Mouse (Mus musculus) neural tube, embryonic 12.5 days (tissue): ENCODE data around the gene C87436. TPM values are rescaled to one million over a fixed set of nuclear protein-coding genes. Genes with fewer than 3 reads are reported as not detected.

ENCODE experiments used
- ATAC-seq: fragments of 200-750 bp; cut with Nextera tagmentation; 2 replicates; pipeline ENCODE4 v1.8.0; 2017; ENCODE audit warnings: low read depth, mild to moderate bottlenecking, moderate TSS enrichment, moderate library complexity; ENCODE audit not compliant: low FRiP score
- H3K27ac ChIP-seq: fragments of 300-500 bp; sonication (generic); 2 replicates; pipeline ENCODE4 v1.5.1; 2016
- H3K27me3 ChIP-seq: fragments of 300-500 bp; sonication (generic); replicated peaks from 2 replicates; pipeline ENCODE4 v1.6.1; 2016; ENCODE audit warnings: mild to moderate bottlenecking
- H3K36me3 ChIP-seq: fragments of 300-500 bp; sonication (generic); 2 replicates; pipeline ENCODE4 v1.6.1; 2016; ENCODE audit warnings: mild to moderate bottlenecking
- H3K4me1 ChIP-seq: fragments of 300-500 bp; sonication (generic); 2 replicates; pipeline ENCODE4 v1.6.1; 2016
- H3K4me2 ChIP-seq: fragments of 300-500 bp; sonication (generic); replicated peaks from 2 replicates; pipeline ENCODE4 v1.6.1; 2016; ENCODE audit warnings: mild to moderate bottlenecking
- H3K4me3 ChIP-seq: fragments of 300-500 bp; sonication (generic); 2 replicates; pipeline ENCODE4 v1.5.1; 2016
- H3K9ac ChIP-seq: fragments of 300-500 bp; sonication (generic); 2 replicates; pipeline ENCODE4 v1.6.1; 2016; ENCODE audit warnings: mild to moderate bottlenecking
- H3K9me3 ChIP-seq: fragments of 300-500 bp; sonication (generic); 2 replicates; pipeline ENCODE4 v1.6.1; 2016; ENCODE audit warnings: mild to moderate bottlenecking
- WGBS: fragments of 180-500 bp; shearing (Covaris S2); methylation state at CpG from one replicate; pipeline ENCODE4 v1.1.7; 2016; 5-methylcytosine and 5-hydroxymethylcytosine counted together
- polyA plus RNA-seq: library from polyadenylated mRNA; unstranded; fragments of >200 nt; fragmentation: Nextera tagmentation; extraction: Ambion mirVana; gene quantifications from 2 replicates; pipeline ENCODE4 v1.2.1, GENCODE M21; 2016

The C87436 gene
- polyA plus RNA-seq, 1 experiment from 2014 or later: 25.1 TPM

DNA sequence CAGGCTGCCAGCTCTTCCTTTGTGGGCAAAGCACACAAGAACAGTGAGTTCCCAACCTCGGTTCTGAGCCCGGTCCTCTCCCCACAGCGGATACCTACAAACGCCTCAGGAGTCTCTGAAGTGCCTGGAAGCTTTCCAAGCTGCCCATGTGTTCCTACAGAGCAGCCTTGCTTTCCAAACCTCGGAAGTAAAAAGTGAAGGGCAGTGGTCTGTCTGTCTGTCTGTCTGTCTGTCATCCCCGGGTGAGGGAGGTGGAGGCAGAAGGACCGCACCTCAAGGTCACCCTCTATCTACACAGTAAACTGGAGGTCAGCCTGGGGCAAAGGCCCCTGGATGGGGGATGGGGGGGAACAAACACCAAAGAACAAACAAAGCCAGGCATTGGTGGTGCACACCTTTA, 67.5 kb downstream of the C87436 start:
- Histone ChIP-seq H3K4me3 (no peak overlapping the region), H3K27ac (no peak overlapping the region), H3K36me3 (no peaks in the 10 kb centered on the region), H3K9me3 (no peaks in the 10 kb centered on the region), H3K9ac (no peak overlapping the region), H3K27me3 (no peaks in the 10 kb centered on the region), H3K4me1 (no peaks in the 10 kb centered on the region), H3K4me2 (no peak overlapping the region)
- WGBS: 83% methylated on average over 7 of the region's 7 CpGs
- ATAC-seq: no peak

GRCm38 (mm10) chr6:86506309-86506708, 68.1 kb downstream of the C87436 start:
- ATAC-seq: no peak
- Histone ChIP-seq H3K4me2 (no peak overlapping the region), H3K4me1 (no peaks in the 10 kb centered on the region), H3K4me3 (no peak overlapping the region), H3K36me3 (no peaks in the 10 kb centered on the region), H3K9me3 (no peaks in the 10 kb centered on the region), H3K9ac (no peak overlapping the region), H3K27ac (no peak overlapping the region), H3K27me3 (no peaks in the 10 kb centered on the region)
- WGBS: 87% methylated on average over 3 of the region's 3 CpGs

- ATAC-seq: no peak
- Histone ChIP-seq H3K4me2 (no peak overlapping the region), H3K9me3 (no peaks in the 10 kb centered on the region), H3K4me1 (no peaks in the 10 kb centered on the region), H3K36me3 (no peaks in the 10 kb centered on the region), H3K27ac (no peak overlapping the region), H3K9ac (no peak overlapping the region), H3K4me3 (no peak overlapping the region), H3K27me3 (no peaks in the 10 kb centered on the region)
Observed at GRCm38 (mm10) chr6:86507116-86507515, 68.9 kb downstream of the C87436 start.

- ATAC-seq: no peak
- H3K9me3 ChIP-seq: no peaks in the 10 kb centered on the region
- whole genome bisulfite sequencing: 92% methylated on average over 3 of the region's 3 CpGs
Observed at GRCm38 (mm10) chr6:86508736-86509135, 70.6 kb downstream of the C87436 start.

GRCm38 (mm10) chr6:86509194-86509865, 71.2 kb downstream of the C87436 start:
- H3K36me3 ChIP-seq: no peaks in the 10 kb centered on the region
- no peak for ATAC-seq
- 82% methylated on average over 4 of the region's 4 CpGs for WGBS
- H3K27ac ChIP-seq: no peak overlapping the region
- no peaks in the 10 kb centered on the region for H3K27me3 ChIP-seq
- no peak overlapping the region for H3K9ac ChIP-seq
- no peaks in the 10 kb centered on the region for H3K4me1 ChIP-seq
- H3K9me3 ChIP-seq: no peaks in the 10 kb centered on the region
- no peak overlapping the region for H3K4me3 ChIP-seq
- no peak overlapping the region for H3K4me2 ChIP-seq

More at GRCm38 (mm10) chr6:86508736-86509135, 70.6 kb downstream of the C87436 start:
- H3K9ac ChIP-seq: no peak overlapping the region
- H3K4me3 ChIP-seq: no peak overlapping the region
- H3K4me2 ChIP-seq: no peak overlapping the region
- H3K36me3 ChIP-seq: no peaks in the 10 kb centered on the region
- H3K27me3 ChIP-seq: no peaks in the 10 kb centered on the region
- no peak overlapping the region for H3K27ac ChIP-seq
- no peaks in the 10 kb centered on the region for H3K4me1 ChIP-seq

DNA sequence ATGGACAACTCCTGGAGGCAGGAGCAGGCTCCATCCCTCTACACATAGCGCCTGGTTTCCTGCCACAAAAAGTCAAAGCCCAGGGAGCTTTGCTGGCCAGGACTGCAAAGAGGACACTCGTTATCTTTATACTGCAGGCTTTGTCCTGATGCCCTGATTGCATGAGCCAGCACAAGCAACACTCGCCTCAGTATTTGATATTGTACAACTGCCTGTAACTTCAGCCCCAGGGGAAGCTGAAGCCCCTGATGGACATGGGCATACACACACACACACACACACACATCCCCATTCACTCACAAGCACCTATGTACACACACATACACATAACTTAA, 71.7 kb downstream of the C87436 start:
- Histone ChIP-seq H3K36me3 (no peaks in the 10 kb centered on the region), H3K4me1 (no peaks in the 10 kb centered on the region), H3K27ac (no peak overlapping the region), H3K4me2 (no peak overlapping the region), H3K4me3 (no peak overlapping the region), H3K9me3 (no peaks in the 10 kb centered on the region), H3K9ac (no peak overlapping the region), H3K27me3 (no peaks in the 10 kb centered on the region)
- WGBS: 73% methylated on average over 3 of the region's 3 CpGs
- no peak for ATAC-seq

- ATAC-seq: no peak
- no peaks in the 10 kb centered on the region for H3K36me3 ChIP-seq
- no peaks in the 10 kb centered on the region for H3K9me3 ChIP-seq
- H3K27ac ChIP-seq: no peak overlapping the region
- no peak overlapping the region for H3K9ac ChIP-seq
- 79% methylated on average over 4 of the region's 4 CpGs for WGBS
- H3K4me2 ChIP-seq: no peak overlapping the region
- no peaks in the 10 kb centered on the region for H3K4me1 ChIP-seq
- no peak overlapping the region for H3K4me3 ChIP-seq
- no peaks in the 10 kb centered on the region for H3K27me3 ChIP-seq
Observed at GRCm38 (mm10) chr6:86510979-86511378, 72.8 kb downstream of the C87436 start.

DNA sequence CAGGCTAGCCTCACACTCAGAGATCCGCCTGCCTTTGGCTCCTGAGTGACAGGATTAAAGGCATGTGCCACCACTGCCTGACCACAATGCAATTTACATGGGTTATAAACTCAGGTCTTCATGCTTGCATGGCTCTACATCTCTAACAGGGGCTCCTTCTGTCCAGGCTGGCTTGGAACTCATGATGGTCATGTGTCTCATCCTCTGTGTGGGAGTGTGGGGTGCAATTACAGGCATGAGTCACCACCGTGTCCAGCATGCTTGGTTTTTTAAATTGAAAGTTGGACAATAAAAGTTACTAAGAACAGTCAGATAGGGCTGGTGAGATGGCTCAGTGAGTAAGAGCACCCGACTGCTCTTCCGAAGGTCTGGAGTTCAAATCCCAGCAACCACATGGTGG, 75.1 kb downstream of the C87436 start:
- H3K4me1 ChIP-seq: no peaks in the 10 kb centered on the region
- no peaks in the 10 kb centered on the region for H3K36me3 ChIP-seq
- H3K27me3 ChIP-seq: no peaks in the 10 kb centered on the region
- H3K4me2 ChIP-seq: no peak overlapping the region
- 92% methylated on average over 4 of the region's 4 CpGs for WGBS
- no peak overlapping the region for H3K4me3 ChIP-seq
- ATAC-seq: no peak
- no peaks in the 10 kb centered on the region for H3K9me3 ChIP-seq
- no peak overlapping the region for H3K9ac ChIP-seq
- no peak overlapping the region for H3K27ac ChIP-seq

GRCm38 (mm10) chr6:86516021-86516420, 77.8 kb downstream of the C87436 start:
- Histone ChIP-seq H3K9me3 (no peaks in the 10 kb centered on the region), H3K9ac (no peak overlapping the region), H3K27me3 (no peaks in the 10 kb centered on the region), H3K36me3 (peaks cover 1% of the 10 kb centered on the region; the same call in 1 of the 2 replicates), H3K4me1 (no peaks in the 10 kb centered on the region), H3K4me3 (no peak overlapping the region), H3K27ac (no peak overlapping the region), H3K4me2 (no peak overlapping the region)
- 60% methylated on average over 1 of the region's 1 CpGs for WGBS
- no peak for ATAC-seq

GRCm38 (mm10) chr6:86519767-86520345, 81.7 kb downstream of the C87436 start:
- Histone ChIP-seq H3K9ac (no peak overlapping the region), H3K9me3 (no peaks in the 10 kb centered on the region), H3K27me3 (no peaks in the 10 kb centered on the region), H3K4me3 (no peak overlapping the region), H3K27ac (no peak overlapping the region), H3K4me1 (peaks cover 15% of the 10 kb centered on the region; the same call in 1 of the 2 replicates), H3K4me2 (no peak overlapping the region), H3K36me3 (peaks cover 9% of the 10 kb centered on the region; the same call in 1 of the 2 replicates)
- ATAC-seq: no peak
- 85% methylated on average over 3 of the region's 3 CpGs for WGBS

GRCm38 (mm10) chr6:86522001-86522911, 84.1 kb downstream of the C87436 start:
- Histone ChIP-seq H3K27ac (no peak overlapping the region), H3K36me3 (peaks cover 9% of the 10 kb centered on the region; the same call in 1 of the 2 replicates), H3K9ac (no peak overlapping the region), H3K4me2 (peak overlapping the region; percentile 89), H3K9me3 (no peaks in the 10 kb centered on the region), H3K4me3 (no peak overlapping the region), H3K4me1 (peaks cover 15% of the 10 kb centered on the region; the same call in 1 of the 2 replicates), H3K27me3 (no peaks in the 10 kb centered on the region)
- 86% methylated on average over 5 of the region's 5 CpGs for WGBS
- ATAC-seq: no peak
